Mouse (Mus musculus) C2C12 (cell line): ENCODE measurements around the gene AC131692.1.

ENCODE experiments used
- CEBPB ChIP-seq: IDR thresholded peaks from one replicate; pipeline ENCODE4 v1.6.1; 2011; ENCODE audit warnings: low read depth, mild to moderate bottlenecking, control low read depth, moderate library complexity
- CTCF ChIP-seq: IDR thresholded peaks from one replicate; pipeline ENCODE4 v1.5.1; 2011; ENCODE audit not compliant: control insufficient read depth, insufficient read depth, insufficient read length
- MAX ChIP-seq: IDR thresholded peaks from one replicate; pipeline ENCODE4 v1.6.1; 2011; ENCODE audit warnings: mild to moderate bottlenecking, control low read depth
- MYOD1 ChIP-seq: IDR thresholded peaks from one replicate; pipeline ENCODE4 v1.6.1; 2011; ENCODE audit warnings: low read depth; ENCODE audit not compliant: control insufficient read depth, insufficient read length
- MYOG ChIP-seq: IDR thresholded peaks from one replicate; pipeline ENCODE4 v1.6.1; 2011; ENCODE audit not compliant: control insufficient read depth, insufficient read length; ENCODE audit errors: extremely low read depth
- USF1 ChIP-seq: IDR thresholded peaks from one replicate; pipeline ENCODE4 v1.6.1; 2011; ENCODE audit warnings: low read depth, mild to moderate bottlenecking, control low read depth, moderate library complexity

GRCm38 (mm10) chr19:6058966-6059365 is 35.3 kb upstream of the AC131692.1 start:
- TF ChIP-seq CEBPB (no peak), MAX (no peak), CTCF (no peak), MYOG (no peak), MYOD1 (no peak), USF1 (no peak)
